Mouse (Mus musculus) liver, embryonic 11.5 days (tissue): Measurements from ENCODE around the gene Tubb2a. TPM values are rescaled to one million over a fixed set of nuclear protein-coding genes. Genes with fewer than 3 reads are reported as not detected.
A peak's percentile ranks its signal among the peaks of the same experiment; 100 is the strongest.

ENCODE experiments used
- ATAC-seq: fragments of 200-750 bp; cut with Nextera tagmentation; replicated peaks from 2 replicates; pipeline ENCODE4 v1.8.0; 2017; ENCODE audit warnings: moderate number of reproducible peaks, mild to moderate bottlenecking, moderate TSS enrichment, moderate library complexity; ENCODE audit not compliant: low FRiP score
- DNase-seq: peaks from one replicate; pipeline ENCODE4 v3.0.0-alpha.2; 2017; ENCODE audit warnings: low spot score
- H3K27ac ChIP-seq: fragments of 300-500 bp; sonication (generic); 2 replicates; pipeline ENCODE4 v1.5.1; 2014; ENCODE audit warnings: mild to moderate bottlenecking, low read depth, low read length, control low read depth
- H3K27me3 ChIP-seq: fragments of 300-500 bp; sonication (generic); replicated peaks from 2 replicates; pipeline ENCODE4 v1.6.1; 2014; ENCODE audit warnings: low read length, mixed read lengths; ENCODE audit not compliant: control insufficient read depth, insufficient read depth
- H3K36me3 ChIP-seq: fragments of 300-500 bp; sonication (generic); 2 replicates; pipeline ENCODE4 v1.6.1; 2014; ENCODE audit warnings: mild to moderate bottlenecking, low read length, moderate library complexity, mixed read lengths; ENCODE audit not compliant: control insufficient read depth, insufficient read depth
- H3K4me1 ChIP-seq: fragments of 300-500 bp; sonication (generic); replicated peaks from 2 replicates; pipeline ENCODE4 v1.6.1; 2014; ENCODE audit warnings: low read length, mixed read lengths; ENCODE audit not compliant: control insufficient read depth, insufficient read depth
- H3K4me2 ChIP-seq: fragments of 300-500 bp; sonication (generic); 2 replicates; pipeline ENCODE4 v1.6.1; 2014; ENCODE audit warnings: mild to moderate bottlenecking, control low read depth, moderate library complexity
- H3K4me3 ChIP-seq: fragments of 300-500 bp; sonication (generic); 2 replicates; pipeline ENCODE4 v1.5.1; 2014; ENCODE audit warnings: low read depth, low read length, control low read depth
- H3K9ac ChIP-seq: fragments of 300-500 bp; sonication (generic); 2 replicates; pipeline ENCODE4 v1.6.1; 2014; ENCODE audit warnings: low read depth, low read length, control low read depth
- H3K9me3 ChIP-seq: fragments of 300-500 bp; sonication (generic); 2 replicates; pipeline ENCODE4 v1.6.1; 2016; ENCODE audit warnings: low read length, inconsistent platforms, mixed read lengths; ENCODE audit not compliant: control insufficient read depth
- WGBS: fragments of 180-500 bp; shearing (Covaris S2); extraction: QIAGEN DNeasy Blood & Tissue Kit; methylation state at CpG from one replicate; pipeline ENCODE4 v1.1.7; 2014; 5-methylcytosine and 5-hydroxymethylcytosine counted together
- polyA plus RNA-seq: library from polyadenylated mRNA; unstranded; fragments of >200 nt; fragmentation: Nextera tagmentation; extraction: Ambion mirVana; gene quantifications from 2 replicates; pipeline ENCODE4 v1.2.1, GENCODE M21; 2014

Tubb2a gene
- polyA plus RNA-seq, 1 experiment from 2014 or later: 81.0 TPM

- DNase-seq (no peak), ATAC-seq (no peak)
- Histone ChIP-seq H3K9ac (no peak overlapping the region), H3K4me1 (peaks cover 10% of the 10 kb centered on the region), H3K36me3 (no peaks in the 10 kb centered on the region), H3K4me2 (no peak overlapping the region), H3K4me3 (no peak overlapping the region), H3K27ac (no peak overlapping the region), H3K9me3 (no peaks in the 10 kb centered on the region), H3K27me3 (no peaks in the 10 kb centered on the region)
- WGBS: 78% methylated on average over 3 of the region's 3 CpGs
Measured at GRCm38 (mm10) chr13:34072847-34073246, 5.0 kb downstream of the Tubb2a start.

- H3K4me3 ChIP-seq: no peak overlapping the region
- H3K4me1 ChIP-seq: peaks cover 5% of the 10 kb centered on the region
- H3K4me2 ChIP-seq: no peak overlapping the region
- no peak overlapping the region for H3K27ac ChIP-seq
- H3K9ac ChIP-seq: no peak overlapping the region
- 79% methylated on average over 6 of the region's 6 CpGs for WGBS
- H3K27me3 ChIP-seq: no peaks in the 10 kb centered on the region
- DNase-seq: no peak
- no peaks in the 10 kb centered on the region for H3K9me3 ChIP-seq
- H3K36me3 ChIP-seq: no peaks in the 10 kb centered on the region
- no peak for ATAC-seq
Measured at GRCm38 (mm10) chr13:34071836-34072235, 6.0 kb downstream of the Tubb2a start.

GRCm38 (mm10) chr13:34070296-34070695 is 7.5 kb downstream of the Tubb2a start:
- Histone ChIP-seq H3K36me3 (no peaks in the 10 kb centered on the region), H3K4me1 (no peaks in the 10 kb centered on the region), H3K9ac (no peak overlapping the region), H3K4me3 (no peak overlapping the region), H3K27ac (no peak overlapping the region), H3K27me3 (no peaks in the 10 kb centered on the region), H3K9me3 (no peaks in the 10 kb centered on the region), H3K4me2 (no peak overlapping the region)
- ATAC-seq: no peak
- 60% methylated on average over 4 of the region's 4 CpGs for WGBS
- DNase-seq: no peak

GRCm38 (mm10) chr13:34066351-34066750 is 11.5 kb downstream of the Tubb2a start:
- WGBS: 68% methylated on average over 1 of the region's 1 CpGs
- H3K9ac ChIP-seq: no peak overlapping the region
- no peaks in the 10 kb centered on the region for H3K9me3 ChIP-seq
- no peak overlapping the region for H3K27ac ChIP-seq
- H3K36me3 ChIP-seq: no peaks in the 10 kb centered on the region
- H3K27me3 ChIP-seq: no peaks in the 10 kb centered on the region
- ATAC-seq (no peak), DNase-seq (no peak)
- no peaks in the 10 kb centered on the region for H3K4me1 ChIP-seq
- no peak overlapping the region for H3K4me3 ChIP-seq
- H3K4me2 ChIP-seq: no peak overlapping the region

GRCm38 (mm10) chr13:34062466-34062865 is 15.3 kb downstream of the Tubb2a start:
- Histone ChIP-seq H3K36me3 (no peaks in the 10 kb centered on the region), H3K4me2 (no peak overlapping the region), H3K9me3 (no peaks in the 10 kb centered on the region), H3K4me1 (no peaks in the 10 kb centered on the region), H3K27me3 (no peaks in the 10 kb centered on the region), H3K4me3 (no peak overlapping the region), H3K27ac (no peak overlapping the region), H3K9ac (no peak overlapping the region)
- WGBS: 87% methylated on average over 10 of the region's 10 CpGs
- no peak for ATAC-seq
- DNase-seq: no peak

- no peak for ATAC-seq
- H3K4me2 ChIP-seq: no peak overlapping the region
Measured at GRCm38 (mm10) chr13:34060061-34060460, 17.7 kb downstream of the Tubb2a start.

GRCm38 (mm10) chr13:34057252-34057651 is 20.6 kb downstream of the Tubb2a start:
- no peak overlapping the region for H3K27ac ChIP-seq
- H3K4me3 ChIP-seq: no peak overlapping the region
- ATAC-seq: no peak
- DNase-seq: no peak
- 79% methylated on average over 1 of the region's 1 CpGs for WGBS
- H3K4me1 ChIP-seq: no peaks in the 10 kb centered on the region
- H3K4me2 ChIP-seq: no peak overlapping the region
- no peak overlapping the region for H3K9ac ChIP-seq
- no peaks in the 10 kb centered on the region for H3K9me3 ChIP-seq
- H3K36me3 ChIP-seq: no peaks in the 10 kb centered on the region; the same call in 1 of the 2 replicates
- no peaks in the 10 kb centered on the region for H3K27me3 ChIP-seq

More at GRCm38 (mm10) chr13:34060061-34060460, 17.7 kb downstream of the Tubb2a start:
- no peak for DNase-seq
- Histone ChIP-seq H3K4me3 (no peak overlapping the region), H3K27me3 (no peaks in the 10 kb centered on the region), H3K9ac (no peak overlapping the region), H3K27ac (no peak overlapping the region), H3K9me3 (no peaks in the 10 kb centered on the region), H3K4me1 (no peaks in the 10 kb centered on the region), H3K36me3 (no peaks in the 10 kb centered on the region; the same call in 1 of the 2 replicates)
- WGBS: 86% methylated on average over 9 of the region's 9 CpGs

GRCm38 (mm10) chr13:34054983-34055382 is 22.8 kb downstream of the Tubb2a start:
- ATAC-seq (peak; percentile 73), DNase-seq (no peak)
- H3K27ac ChIP-seq: 0 out of 2 replicates have a peak overlapping the region, but pooled peaks have one; percentile 26
- no peaks in the 10 kb centered on the region; the same call in 1 of the 2 replicates for H3K36me3 ChIP-seq
- H3K9me3 ChIP-seq: no peaks in the 10 kb centered on the region
- no peak overlapping the region for H3K4me3 ChIP-seq
- 80% methylated on average over 3 of the region's 3 CpGs for WGBS
- H3K4me2 ChIP-seq: no peak overlapping the region
- H3K4me1 ChIP-seq: no peaks in the 10 kb centered on the region
- no peaks in the 10 kb centered on the region for H3K27me3 ChIP-seq
- H3K9ac ChIP-seq: no peak overlapping the region

- DNase-seq (no peak), ATAC-seq (peak; percentile 39)
- Histone ChIP-seq H3K4me1 (no peaks in the 10 kb centered on the region), H3K9me3 (no peaks in the 10 kb centered on the region), H3K36me3 (no peaks in the 10 kb centered on the region; the same call in 1 of the 2 replicates), H3K4me2 (no peak overlapping the region), H3K27ac (0 out of 2 replicates have a peak overlapping the region, but pooled peaks have one; percentile 26), H3K4me3 (no peak overlapping the region), H3K9ac (no peak overlapping the region), H3K27me3 (no peaks in the 10 kb centered on the region)
- 68% methylated on average over 4 of the region's 4 CpGs for WGBS
Measured at GRCm38 (mm10) chr13:34054391-34054790, 23.4 kb downstream of the Tubb2a start.
